Mouse (Mus musculus) R1 (cell line): Measurements from ENCODE around the gene Nrf1.

Source experiments
- DNase-seq: peaks from one replicate; pipeline ENCODE4 v3.0.0-alpha.2; 2018; ENCODE audit warnings: low read depth, low spot score

Gene Nrf1

GRCm38 (mm10) chr6:30047271-30048162 lies at the start of gene Nrf1:
Nrf1 (plus strand) TSS chr6:30047988.
- peak; percentile 84 for DNase-seq

- DNase-seq, result peak; percentile 45
Measured at GRCm38 (mm10) chr6:29998140-29998539, 49.6 kb upstream of the Nrf1 start.

DNA sequence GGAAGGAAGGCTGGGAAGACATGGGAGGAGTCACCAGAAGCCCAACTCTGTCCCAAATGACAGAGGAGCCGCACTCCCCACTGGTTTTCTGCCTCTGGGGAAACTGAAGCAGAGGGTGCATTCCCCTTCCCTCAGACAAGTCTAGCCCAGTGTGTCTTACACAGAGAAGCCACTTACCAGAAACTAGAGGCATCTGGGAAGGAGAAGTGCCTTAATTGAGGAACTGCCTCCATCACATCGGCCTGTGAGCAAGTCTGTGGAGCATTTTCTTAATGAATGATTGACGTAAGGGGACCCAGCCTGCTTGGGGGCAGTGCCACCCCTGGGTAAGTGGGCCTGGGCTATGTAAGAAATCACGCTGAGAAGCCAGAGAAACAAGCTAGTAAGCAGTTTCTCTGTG lies 49.0 kb upstream of the Nrf1 start:
- DNase-seq, result peak; percentile 31

GRCm38 (mm10) chr6:30002628-30003027 lies 45.2 kb upstream of the Nrf1 start:
- DNase-seq, result no peak

DNA sequence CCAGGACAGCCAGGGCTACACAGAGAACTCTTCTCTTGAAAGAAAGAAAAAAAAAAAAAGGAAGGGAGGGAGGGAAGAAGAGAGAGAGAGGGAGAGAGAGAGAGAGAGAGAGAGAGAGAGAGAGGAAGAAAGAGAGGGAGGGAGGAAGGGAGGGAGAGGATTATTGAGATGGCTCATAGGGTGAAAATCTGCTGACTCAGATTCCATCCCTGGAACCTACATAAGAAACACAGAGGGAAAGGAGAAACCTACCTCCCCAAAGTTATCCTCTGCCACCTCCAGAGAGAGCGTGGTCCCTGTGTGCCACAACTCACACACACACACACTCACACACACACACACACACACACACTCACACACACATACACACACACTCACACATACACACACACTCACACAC lies 41.9 kb upstream of the Nrf1 start:
- DNase-seq, result no peak

DNA sequence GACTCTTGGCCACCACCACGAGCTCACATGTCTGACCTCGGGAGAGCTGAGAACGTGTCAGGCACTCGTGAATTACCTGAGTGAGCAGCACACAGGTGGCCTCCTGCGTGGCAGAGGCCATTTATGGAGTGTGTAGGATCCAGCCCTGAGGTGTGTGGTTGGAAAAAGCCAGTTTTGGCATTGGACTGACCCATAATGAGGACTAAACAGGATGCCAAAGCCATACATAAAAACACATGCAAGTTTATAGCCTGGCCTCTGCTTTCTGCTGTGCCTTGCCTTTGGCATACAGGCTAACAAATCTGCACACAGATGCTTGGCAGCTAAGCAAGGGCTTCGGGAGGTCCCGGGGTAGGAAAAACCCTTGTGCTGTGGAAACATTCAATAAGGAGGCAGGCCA lies 38.6 kb upstream of the Nrf1 start:
- DNase-seq, result no peak

DNA sequence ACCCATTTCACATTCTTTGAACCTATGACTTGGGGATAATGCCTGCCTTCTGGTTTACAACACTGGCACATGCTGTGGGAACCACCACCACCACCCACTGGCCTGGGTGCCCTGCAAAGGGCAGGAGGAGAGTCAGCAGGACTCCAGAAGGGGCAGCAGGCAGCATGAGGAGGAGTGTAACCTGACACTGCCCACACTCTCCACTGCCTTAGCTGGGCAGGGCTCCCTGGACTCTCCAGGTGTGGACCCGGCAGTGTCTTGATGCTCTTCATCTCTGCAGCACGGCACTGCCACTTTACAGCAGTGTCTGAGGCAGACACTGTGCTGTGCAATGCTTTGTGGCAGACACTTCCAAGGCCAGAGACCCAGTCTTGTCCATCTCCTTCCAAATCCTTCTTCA lies 34.3 kb upstream of the Nrf1 start:
- DNase-seq, result no peak

DNA sequence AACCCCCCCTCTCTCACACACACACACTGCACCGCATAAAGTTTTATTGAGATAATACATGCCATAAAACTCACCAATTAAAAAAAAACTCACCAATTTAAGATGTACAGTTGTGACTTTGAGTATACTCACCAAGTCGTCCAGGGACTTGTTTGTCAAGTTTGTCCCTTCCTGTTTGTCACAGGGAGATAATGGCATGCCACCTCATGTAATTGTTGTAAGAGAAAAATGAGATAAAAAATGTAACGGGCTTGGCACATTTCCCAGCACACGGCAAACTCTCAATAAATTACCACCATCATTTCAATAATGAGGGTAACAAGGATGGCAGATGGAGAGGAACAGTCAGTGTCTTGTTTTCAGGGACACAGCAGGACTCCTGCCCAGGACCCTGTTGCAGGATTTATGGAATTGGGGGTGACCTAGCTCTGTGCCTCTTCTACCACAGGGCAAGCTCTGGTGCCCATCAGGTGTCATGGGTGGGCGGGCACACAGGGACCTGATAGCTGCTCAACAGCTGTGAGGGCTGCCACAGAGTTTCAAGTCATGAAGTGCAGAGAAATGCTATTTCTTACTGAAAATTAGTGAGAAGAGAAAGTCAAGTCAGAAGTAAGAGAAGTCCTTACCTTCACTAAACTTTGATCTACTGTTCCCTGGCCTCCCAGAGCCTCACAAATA lies 33.5 kb upstream of the Nrf1 start:
- no peak for DNase-seq

DNA sequence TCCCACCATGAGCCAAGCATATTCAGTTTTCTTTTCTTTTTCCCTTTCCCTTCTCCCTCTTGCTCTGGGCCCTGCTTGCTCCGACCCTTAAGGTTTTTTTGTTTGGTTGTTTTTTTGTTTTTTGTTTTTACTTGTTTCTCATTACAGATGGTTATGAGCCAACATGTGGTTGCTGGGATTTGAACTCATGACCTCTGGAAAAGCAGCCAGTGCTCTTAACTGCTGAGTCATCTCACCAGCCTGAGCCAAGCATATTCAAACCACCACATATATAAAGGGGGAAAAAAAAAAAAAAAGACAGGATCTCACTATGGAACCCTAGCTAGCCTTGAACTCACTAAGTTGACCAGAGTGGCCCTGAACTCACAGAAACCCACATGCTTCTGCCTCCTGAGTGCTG lies 26.5 kb upstream of the Nrf1 start:
- no peak for DNase-seq

DNA sequence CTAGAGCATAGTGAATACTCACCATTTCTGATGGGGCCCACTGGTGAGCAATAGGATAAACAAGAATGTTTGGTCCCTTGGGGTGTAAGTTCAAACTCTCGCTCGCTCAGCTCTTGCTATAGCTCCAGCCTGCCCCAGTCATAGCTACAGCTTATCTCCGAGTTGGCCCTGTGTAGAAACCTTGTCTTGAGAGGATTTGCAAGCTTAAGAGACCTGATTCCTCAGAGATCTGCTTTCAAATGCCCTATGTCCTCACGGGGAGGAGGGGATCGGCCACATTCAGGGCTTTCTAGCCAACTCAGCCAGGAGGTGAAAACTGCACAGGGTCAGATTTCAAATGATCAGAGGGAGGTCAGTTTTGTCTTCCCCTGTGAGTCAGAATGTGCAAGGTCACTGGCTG lies 26.1 kb upstream of the Nrf1 start:
- DNase-seq, result peak; percentile 44

DNA sequence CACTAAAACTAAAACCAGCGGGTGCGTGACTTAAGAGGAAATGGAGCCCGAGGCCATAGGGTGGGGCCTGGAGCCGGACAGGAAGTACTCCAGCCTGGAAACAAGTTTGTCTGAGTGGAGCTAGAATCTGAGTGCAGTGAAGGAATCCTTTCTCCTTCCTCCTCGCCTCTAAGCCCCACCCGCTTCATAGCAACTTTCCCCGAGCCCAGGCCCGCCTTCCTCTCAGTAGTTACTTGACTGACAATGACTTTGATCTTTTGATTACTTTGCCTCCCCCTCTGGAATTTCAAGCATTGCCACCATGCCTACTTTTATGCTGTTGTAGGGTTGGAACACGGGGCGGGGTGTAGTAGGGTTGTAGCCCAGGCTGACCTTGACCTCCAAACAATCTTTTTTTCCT lies 21.0 kb upstream of the Nrf1 start:
- peak; percentile 100 for DNase-seq

- peak; percentile 100 for DNase-seq
Measured at GRCm38 (mm10) chr6:30028358-30028757, 19.4 kb upstream of the Nrf1 start.

DNA sequence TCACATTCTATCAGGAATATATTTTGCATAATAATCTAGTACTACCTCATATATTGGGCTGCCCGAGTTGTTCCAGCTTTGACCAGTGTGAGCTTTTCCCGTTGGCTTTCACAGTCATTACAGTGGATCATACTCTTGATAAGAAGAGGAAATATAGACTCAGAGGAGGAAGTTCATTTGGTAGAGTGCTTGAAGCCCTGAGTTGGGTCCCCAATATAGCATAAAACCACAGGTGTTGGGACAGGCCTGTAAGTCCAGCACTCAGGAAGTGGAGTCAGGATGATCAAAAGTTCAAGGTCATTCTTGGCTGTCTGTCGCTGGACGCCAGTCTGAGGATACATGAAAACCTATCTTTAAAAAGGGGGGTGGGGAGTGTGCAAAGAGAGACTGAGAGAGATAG lies 12.7 kb upstream of the Nrf1 start:
- no peak for DNase-seq

DNA sequence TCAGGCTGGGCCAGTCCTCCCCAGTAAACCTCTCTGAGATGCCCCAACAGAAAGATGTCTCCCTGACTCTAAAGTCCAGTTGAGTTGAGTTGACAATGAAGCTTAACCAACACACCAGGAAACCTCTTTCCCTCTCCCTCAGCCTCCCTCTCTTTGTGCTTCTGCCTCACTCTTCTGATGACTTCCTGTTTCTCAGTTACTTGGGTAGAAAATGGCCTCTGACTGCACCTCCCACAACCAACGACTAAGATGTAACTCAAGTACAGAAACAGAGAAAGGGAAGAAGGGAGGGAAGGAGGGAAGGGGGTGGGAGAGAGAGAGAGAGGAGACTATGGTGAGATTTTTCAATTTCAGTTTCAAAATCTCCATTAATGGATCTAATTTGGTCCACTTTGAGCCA lies 6.3 kb upstream of the Nrf1 start:
- DNase-seq, result no peak

DNA sequence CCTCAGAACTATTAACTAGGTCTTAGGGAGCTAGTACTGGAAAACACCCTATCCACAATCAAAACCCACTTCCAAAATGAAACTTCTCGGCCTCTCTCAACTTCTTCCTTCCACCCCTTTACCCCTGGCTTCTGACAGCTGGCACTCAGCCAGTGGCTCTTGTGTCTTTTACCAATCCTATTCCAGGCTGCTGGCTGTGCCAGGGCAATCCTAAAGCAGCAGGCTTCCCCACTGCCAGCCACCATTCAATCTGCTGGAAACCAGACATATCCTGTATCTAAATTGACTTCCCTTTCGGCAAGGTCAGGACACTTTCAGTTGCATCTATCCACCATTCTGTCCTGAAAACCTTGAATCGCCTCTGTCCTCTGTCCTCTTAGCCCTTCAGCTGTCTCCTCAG lies 5.3 kb upstream of the Nrf1 start:
- no peak for DNase-seq

DNA sequence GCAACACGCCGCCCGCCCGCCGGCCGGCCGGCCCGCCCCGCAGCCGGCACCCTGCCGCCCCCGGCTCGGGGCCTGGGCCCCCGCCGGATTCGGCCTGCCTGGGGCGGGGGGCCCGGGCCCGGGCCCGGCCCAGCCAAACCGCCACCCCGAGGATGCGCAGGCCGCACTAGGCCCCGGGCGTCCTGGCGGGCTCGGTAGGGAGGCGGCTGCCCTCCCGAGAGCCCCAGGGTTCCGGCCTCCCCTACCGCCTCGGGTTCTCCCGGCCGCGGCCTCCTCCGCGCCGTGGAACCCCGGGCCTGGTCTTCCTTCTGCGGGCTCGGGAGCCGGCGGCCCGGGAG lies 344 bp downstream of the Nrf1 start:
- DNase-seq, result no peak

DNA sequence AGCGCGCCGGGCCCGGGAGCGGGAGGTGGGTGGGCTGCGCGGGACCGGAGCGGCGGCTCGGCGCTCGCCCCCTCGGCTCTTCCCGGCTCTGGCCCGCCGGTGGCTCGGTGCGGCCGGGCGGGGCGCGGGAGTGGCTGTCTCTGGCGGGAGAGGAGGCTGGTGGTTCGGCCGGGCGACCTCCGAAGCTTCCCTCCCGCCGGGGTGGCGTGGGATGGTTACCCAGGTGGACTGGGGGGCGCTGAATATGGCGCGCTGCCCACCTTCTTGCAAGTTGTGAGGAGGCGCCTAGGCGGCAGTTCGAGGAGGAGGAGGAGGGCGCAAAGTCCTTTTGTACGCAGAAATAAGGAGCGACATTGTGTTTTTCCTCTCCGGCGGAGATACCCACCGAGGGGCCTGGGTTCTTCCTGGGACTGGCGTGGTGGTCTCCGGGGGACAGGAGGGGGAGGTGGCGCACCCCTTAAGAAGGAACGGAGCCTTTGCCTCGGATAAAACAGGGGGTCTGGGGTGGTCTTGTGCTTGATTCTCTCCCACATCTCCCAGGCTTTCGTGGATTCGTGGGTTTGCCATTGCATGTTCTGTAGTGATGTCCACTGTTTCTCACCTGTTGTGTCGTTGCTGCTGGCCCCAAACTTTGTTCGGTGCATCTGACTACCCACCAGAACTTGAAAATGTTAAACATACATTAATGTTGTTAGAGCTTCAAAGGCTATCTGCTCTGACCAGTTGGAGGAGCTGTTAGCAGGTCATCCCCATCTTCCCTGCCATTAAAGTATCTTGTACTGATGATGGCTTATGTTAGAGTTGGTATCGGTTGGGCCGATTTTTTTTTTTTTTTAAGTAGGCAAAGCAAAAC lies 939 bp downstream of the Nrf1 start:
- peak; percentile 64 for DNase-seq

GRCm38 (mm10) chr6:30053116-30053515 lies 5.3 kb downstream of the Nrf1 start:
- no peak for DNase-seq

GRCm38 (mm10) chr6:30062544-30062943 lies 14.8 kb downstream of the Nrf1 start:
- no peak for DNase-seq

- no peak for DNase-seq
Measured at GRCm38 (mm10) chr6:30065369-30065768, 17.6 kb downstream of the Nrf1 start.

DNA sequence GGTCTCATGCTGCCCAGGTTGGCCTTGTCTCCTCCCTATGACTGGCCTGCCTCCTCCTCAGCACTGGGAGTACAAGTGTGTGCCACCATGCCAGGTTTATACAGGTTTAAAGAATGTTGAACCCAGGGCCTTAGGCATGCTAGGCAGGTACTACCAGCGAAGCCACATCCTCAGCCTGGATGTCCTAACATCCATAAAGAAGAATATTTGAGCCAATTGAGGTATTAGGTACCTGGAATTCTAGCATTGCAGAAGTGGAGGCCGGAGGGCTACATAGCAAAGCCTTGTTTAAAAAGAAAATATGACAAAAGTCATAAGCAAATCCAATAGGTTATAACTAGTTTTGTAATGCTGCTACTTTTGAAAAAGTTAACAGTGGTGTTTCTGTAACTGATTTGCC lies 19.0 kb downstream of the Nrf1 start:
- DNase-seq, result no peak

- DNase-seq, result peak; percentile 67
Measured at GRCm38 (mm10) chr6:30072476-30072875, 24.7 kb downstream of the Nrf1 start.
